Mouse (Mus musculus) limb, embryonic 13.5 days (tissue): ENCODE data around the gene Drc7. TPM values are rescaled to one million over a fixed set of nuclear protein-coding genes. Genes with fewer than 3 reads are reported as not detected.
"Not testable (repeated sequence)": the region's sequence is repeated elsewhere in the genome, so short reads cannot be mapped to it uniquely, and the experiment has no call there.

Experiments used
- ATAC-seq: fragments of 200-750 bp; cut with Nextera tagmentation; 2 replicates; pipeline ENCODE4 v1.8.0; 2017; ENCODE audit warnings: low read depth, moderate number of reproducible peaks, moderate TSS enrichment; ENCODE audit not compliant: low FRiP score
- H3K27ac ChIP-seq: fragments of 300-500 bp; sonication (generic); 2 replicates; pipeline ENCODE4 v1.5.1; 2015; ENCODE audit warnings: inconsistent platforms, mild to moderate bottlenecking, moderate library complexity
- H3K27me3 ChIP-seq: fragments of 300-500 bp; sonication (generic); 2 replicates; pipeline ENCODE4 v1.6.1; 2015; ENCODE audit warnings: mild to moderate bottlenecking, inconsistent platforms
- H3K36me3 ChIP-seq: fragments of 300-500 bp; sonication (generic); 2 replicates; pipeline ENCODE4 v1.6.1; 2015; ENCODE audit warnings: inconsistent platforms, mild to moderate bottlenecking, moderate library complexity
- H3K4me1 ChIP-seq: fragments of 300-500 bp; sonication (generic); 2 replicates; pipeline ENCODE4 v1.6.1; 2015; ENCODE audit warnings: inconsistent platforms
- H3K4me2 ChIP-seq: fragments of 300-500 bp; sonication (generic); replicated peaks from 2 replicates; pipeline ENCODE4 v1.6.1; 2015; ENCODE audit warnings: inconsistent platforms, mild to moderate bottlenecking, moderate library complexity
- H3K4me3 ChIP-seq: fragments of 300-500 bp; sonication (generic); 2 replicates; pipeline ENCODE4 v1.5.1; 2015; ENCODE audit warnings: moderate library complexity, mild to moderate bottlenecking, inconsistent platforms
- H3K9ac ChIP-seq: fragments of 300-500 bp; sonication (generic); 2 replicates; pipeline ENCODE4 v1.6.1; 2015; ENCODE audit warnings: mild to moderate bottlenecking, inconsistent platforms
- H3K9me3 ChIP-seq: fragments of 300-500 bp; sonication (generic); 2 replicates; pipeline ENCODE4 v1.6.1; 2016; ENCODE audit warnings: inconsistent platforms
- WGBS: fragments of 180-500 bp; shearing (Covaris S2); methylation state at CpG from one replicate; pipeline ENCODE4 v1.1.7; 2015; 5-methylcytosine and 5-hydroxymethylcytosine counted together
- polyA plus RNA-seq: library from polyadenylated mRNA; unstranded; fragments of >200 nt; fragmentation: Nextera tagmentation; extraction: Ambion mirVana; gene quantifications from 2 replicates; pipeline ENCODE4 v1.2.1, GENCODE M21; 2015

Drc7 gene
- polyA plus RNA-seq = not detected in 2 replicates

DNA sequence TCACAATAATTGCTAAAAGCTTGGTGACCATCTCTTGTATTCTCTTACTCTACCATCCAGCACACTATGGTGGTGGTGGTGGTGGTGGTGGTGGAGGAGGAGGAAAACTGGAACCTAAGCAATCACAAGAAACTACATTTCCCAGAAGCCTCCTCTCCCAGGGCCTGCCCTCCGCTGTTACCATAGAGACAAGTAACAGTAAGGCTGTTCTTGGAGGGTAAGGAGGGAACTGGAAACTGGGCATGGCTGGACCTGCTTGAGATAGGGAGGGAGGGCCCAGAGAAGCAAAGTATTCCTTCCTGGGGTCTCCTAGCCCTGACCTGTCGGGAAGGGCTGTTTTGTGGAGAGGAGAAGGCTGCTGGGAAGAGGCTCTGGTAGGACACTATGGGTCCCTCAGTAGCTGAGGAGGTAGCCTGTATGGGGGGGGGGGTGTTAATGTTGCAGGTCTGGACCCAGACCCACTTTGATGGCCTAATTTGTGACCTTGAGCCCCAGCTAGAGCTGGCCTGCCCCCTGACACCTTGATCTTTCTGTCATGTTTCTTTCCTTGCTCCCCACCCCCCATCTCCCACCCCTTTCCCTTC lies at the start of gene Drc7:
Gene Drc7, plus strand, starts transcription at position 177 of the 584 bp plus-strand sequence.
- H3K27ac ChIP-seq = no peak within 1 kb of the TSS
- H3K4me2 ChIP-seq = no peak within 1 kb of the TSS
- no peaks in the 10 kb centered on the region for H3K4me1 ChIP-seq
- no peaks in the 10 kb centered on the region for H3K36me3 ChIP-seq
- no peak within 1 kb of the TSS for H3K9ac ChIP-seq
- WGBS = 17% methylated on average over 2 of the region's 2 CpGs
- ATAC-seq = peak; percentile 84
- H3K4me3 ChIP-seq = no peak within 1 kb of the TSS
- H3K27me3 ChIP-seq = no peaks in the 10 kb centered on the region
- H3K9me3 ChIP-seq = no peaks in the 10 kb centered on the region

DNA sequence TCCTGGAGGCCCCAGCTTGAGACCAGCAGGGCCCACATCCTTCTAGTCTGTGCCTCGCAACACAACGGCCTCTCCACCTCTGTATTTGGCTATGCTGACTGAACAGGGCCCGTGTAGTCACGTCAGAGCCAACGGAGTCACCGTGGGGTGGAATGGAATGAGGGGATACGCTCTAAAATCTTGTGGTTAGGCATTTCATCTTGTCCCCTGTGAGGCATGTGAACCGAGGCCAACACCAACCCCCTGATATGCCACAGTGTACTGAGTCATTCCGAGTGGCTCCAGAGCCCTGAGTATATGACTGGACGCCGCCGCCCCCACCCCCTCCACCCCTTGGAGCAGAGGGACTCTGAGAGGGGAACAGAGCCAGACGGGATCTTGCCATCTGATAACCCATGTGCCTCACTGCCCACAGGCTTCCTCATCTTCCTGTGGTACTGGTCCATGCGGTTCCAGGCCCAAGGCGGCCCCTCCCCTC lies 42.4 kb upstream of the Drc7 start:
- Histone ChIP-seq H3K4me2 (no peak overlapping the region), H3K36me3 (no peaks in the 10 kb centered on the region), H3K4me3 (no peak overlapping the region), H3K27ac (no peak overlapping the region), H3K4me1 (no peaks in the 10 kb centered on the region), H3K9me3 (no peaks in the 10 kb centered on the region), H3K9ac (no peak overlapping the region), H3K27me3 (no peaks in the 10 kb centered on the region)
- 82% methylated on average over 15 of the region's 15 CpGs for WGBS
- no peak for ATAC-seq

DNA sequence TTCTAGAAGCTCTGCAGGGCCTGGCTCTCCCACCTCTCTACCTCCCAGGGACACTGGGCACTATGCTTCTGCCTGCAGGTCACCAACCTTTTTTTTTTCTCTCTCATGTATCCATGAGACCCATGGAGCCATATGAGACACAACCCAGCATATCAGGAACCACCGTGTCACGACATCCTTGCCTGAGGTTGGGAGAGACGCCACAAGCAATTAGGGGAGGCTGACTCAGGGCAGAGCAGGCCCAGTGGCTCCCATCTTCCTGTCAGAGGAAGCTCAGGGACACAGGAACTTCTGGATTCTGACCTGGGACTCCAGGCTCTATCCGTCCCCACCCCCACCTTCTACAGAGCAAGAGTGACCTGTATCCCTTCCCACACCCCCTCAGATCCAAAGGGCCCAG lies 39.0 kb upstream of the Drc7 start:
- 78% methylated on average over 4 of the region's 4 CpGs for WGBS
- no peaks in the 10 kb centered on the region for H3K36me3 ChIP-seq
- H3K4me3 ChIP-seq = no peak overlapping the region
- H3K27me3 ChIP-seq = no peaks in the 10 kb centered on the region
- H3K27ac ChIP-seq = no peak overlapping the region
- no peaks in the 10 kb centered on the region for H3K4me1 ChIP-seq
- no peak overlapping the region for H3K4me2 ChIP-seq
- H3K9me3 ChIP-seq = no peaks in the 10 kb centered on the region
- H3K9ac ChIP-seq = no peak overlapping the region
- ATAC-seq = no peak

DNA sequence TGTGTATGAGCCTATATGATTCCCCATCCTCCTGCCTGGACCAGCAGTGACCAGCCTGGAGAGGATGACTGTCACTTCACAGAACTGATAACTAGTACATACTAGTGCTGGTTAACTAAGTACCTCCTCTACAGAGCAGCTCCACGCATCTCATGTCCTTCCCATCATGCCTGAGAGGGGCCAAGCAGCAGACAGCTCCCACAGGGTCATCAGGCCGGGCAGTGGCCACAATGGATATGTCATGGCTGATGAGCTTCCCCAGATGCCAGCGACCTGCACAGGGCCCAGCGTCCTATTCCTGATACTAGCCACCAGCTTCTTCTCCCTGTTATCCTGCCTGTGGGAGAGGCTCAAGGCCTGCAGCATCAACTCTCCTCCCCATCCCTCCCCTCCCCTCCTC lies 38.2 kb upstream of the Drc7 start:
- Histone ChIP-seq H3K4me1 (no peaks in the 10 kb centered on the region), H3K27ac (no peak overlapping the region), H3K4me3 (no peak overlapping the region), H3K9ac (no peak overlapping the region), H3K27me3 (no peaks in the 10 kb centered on the region), H3K4me2 (no peak overlapping the region), H3K36me3 (no peaks in the 10 kb centered on the region), H3K9me3 (no peaks in the 10 kb centered on the region)
- no peak for ATAC-seq
- 63% methylated on average over 4 of the region's 4 CpGs for WGBS

DNA sequence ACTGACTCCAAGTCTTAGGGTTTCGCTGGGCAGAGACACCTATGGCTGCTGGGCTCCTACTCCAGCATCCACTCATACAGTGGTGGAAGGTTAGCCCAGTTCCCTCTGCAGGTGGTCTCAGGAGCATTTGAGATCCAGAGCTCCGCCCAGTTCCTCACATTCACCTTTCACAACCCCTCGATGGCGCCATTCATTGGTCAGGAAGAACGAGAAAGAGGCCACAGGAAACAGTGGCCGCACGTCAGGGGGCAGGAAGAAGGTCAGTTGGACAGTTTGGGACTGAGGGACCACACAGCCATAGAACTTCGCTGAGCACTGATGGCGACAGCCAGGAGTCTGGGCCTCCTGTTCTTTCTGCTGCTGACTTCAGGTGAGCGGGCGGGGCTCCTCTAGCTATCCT lies 37.5 kb upstream of the Drc7 start, which contains the start of gene Adgrg3:
Gene Adgrg3, plus strand, starts transcription at position 242 of the 400 bp plus-strand sequence.
- H3K4me3 ChIP-seq = no peak within 1 kb of the TSS
- no peak for ATAC-seq
- H3K4me1 ChIP-seq = no peaks in the 10 kb centered on the region
- H3K27ac ChIP-seq = no peak within 1 kb of the TSS
- no peak within 1 kb of the TSS for H3K9ac ChIP-seq
- no peaks in the 10 kb centered on the region for H3K36me3 ChIP-seq
- no peaks in the 10 kb centered on the region for H3K9me3 ChIP-seq
- 74% methylated on average over 11 of the region's 11 CpGs for WGBS
- H3K27me3 ChIP-seq = no peaks in the 10 kb centered on the region
- H3K4me2 ChIP-seq = no peak within 1 kb of the TSS

DNA sequence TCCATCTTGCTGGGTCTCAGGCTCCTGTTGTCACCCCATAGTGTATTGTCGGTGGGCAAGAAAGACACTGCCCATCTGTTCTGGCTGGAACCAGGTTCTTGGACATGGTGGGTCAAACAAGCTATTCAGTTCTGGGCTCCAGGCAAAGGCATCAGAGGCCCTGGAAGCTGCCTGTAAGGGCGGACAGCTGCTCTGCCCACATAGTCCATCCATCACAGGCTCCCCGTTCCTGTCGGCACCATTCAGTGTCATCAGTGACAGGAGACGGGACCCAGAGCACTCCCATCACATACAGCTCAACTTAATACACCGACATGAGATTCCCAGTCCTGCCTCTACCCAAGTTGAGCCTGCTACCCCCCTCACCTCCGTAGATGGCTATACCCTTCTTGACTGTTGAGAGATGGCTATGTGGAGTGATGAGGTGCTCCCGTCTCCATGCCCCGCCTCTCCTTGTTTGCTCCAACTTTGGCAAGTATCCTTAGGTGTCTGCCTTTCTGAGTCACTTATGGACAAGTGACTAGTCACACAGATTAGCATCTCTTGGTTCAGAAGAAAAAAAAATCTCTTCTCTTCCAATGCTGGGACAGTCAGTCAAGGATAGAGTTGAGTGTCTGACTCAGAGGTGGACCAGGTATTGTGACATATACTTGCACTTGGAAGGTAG lies 36.8 kb upstream of the Drc7 start:
- Histone ChIP-seq H3K9ac (no peak overlapping the region), H3K36me3 (no peaks in the 10 kb centered on the region), H3K9me3 (no peaks in the 10 kb centered on the region), H3K4me1 (no peaks in the 10 kb centered on the region), H3K4me2 (no peak overlapping the region), H3K27me3 (no peaks in the 10 kb centered on the region), H3K27ac (no peak overlapping the region), H3K4me3 (no peak overlapping the region)
- no peak for ATAC-seq
- WGBS = 64% methylated on average over 9 of the region's 9 CpGs

DNA sequence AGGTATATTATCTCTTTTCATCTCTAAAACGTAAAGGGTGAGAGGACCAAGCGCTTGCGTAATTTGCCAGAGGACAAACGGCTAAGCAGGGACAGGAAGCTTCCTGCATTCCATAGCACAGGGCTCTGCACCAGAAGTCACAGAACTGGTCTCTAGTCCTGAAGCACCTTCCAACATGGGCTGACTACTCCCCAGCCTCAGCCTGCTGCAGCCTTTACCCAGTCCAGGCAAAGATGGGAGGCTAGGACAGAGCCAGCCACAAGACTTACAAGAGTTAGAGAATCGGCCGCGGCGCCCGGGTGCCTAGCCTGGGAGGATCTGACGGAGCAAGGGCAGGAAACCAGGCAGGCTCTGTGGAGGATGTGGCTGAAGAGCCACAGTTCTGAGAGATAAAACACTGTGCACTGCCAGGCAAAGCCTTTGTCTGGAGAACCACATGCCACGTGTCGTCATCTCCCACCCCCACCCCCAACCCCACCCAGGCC lies 34.6 kb upstream of the Drc7 start:
- Histone ChIP-seq H3K36me3 (no peaks in the 10 kb centered on the region), H3K27ac (no peak overlapping the region), H3K9me3 (no peaks in the 10 kb centered on the region), H3K4me3 (no peak overlapping the region), H3K4me2 (no peak overlapping the region), H3K4me1 (no peaks in the 10 kb centered on the region), H3K27me3 (no peaks in the 10 kb centered on the region), H3K9ac (no peak overlapping the region)
- 69% methylated on average over 12 of the region's 12 CpGs for WGBS
- ATAC-seq = no peak

DNA sequence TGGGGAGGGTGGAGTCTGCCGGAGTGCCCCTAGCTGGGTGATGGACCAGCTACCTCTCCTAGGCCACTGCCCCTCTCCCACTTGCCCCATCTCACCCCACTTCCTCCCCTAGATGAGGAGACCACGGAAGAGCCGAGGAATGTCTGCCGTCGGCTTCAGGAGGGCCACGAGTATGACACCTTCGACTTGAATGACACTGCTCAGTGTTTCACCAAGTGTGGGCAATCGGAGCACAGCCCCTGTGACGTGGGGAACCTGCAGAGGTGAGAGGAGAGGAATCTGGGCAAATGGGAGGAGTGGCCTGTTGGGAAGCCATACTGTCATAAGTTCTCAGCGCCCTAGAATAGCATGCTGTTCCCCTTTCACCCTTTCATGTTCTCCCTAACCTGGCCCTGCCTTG lies 34.1 kb upstream of the Drc7 start:
- no peak overlapping the region for H3K27ac ChIP-seq
- H3K4me1 ChIP-seq = no peaks in the 10 kb centered on the region
- 84% methylated on average over 10 of the region's 10 CpGs for WGBS
- H3K9ac ChIP-seq = no peak overlapping the region
- no peaks in the 10 kb centered on the region for H3K36me3 ChIP-seq
- H3K9me3 ChIP-seq = no peaks in the 10 kb centered on the region
- no peak for ATAC-seq
- H3K4me3 ChIP-seq = no peak overlapping the region
- H3K27me3 ChIP-seq = no peaks in the 10 kb centered on the region
- no peak overlapping the region for H3K4me2 ChIP-seq

DNA sequence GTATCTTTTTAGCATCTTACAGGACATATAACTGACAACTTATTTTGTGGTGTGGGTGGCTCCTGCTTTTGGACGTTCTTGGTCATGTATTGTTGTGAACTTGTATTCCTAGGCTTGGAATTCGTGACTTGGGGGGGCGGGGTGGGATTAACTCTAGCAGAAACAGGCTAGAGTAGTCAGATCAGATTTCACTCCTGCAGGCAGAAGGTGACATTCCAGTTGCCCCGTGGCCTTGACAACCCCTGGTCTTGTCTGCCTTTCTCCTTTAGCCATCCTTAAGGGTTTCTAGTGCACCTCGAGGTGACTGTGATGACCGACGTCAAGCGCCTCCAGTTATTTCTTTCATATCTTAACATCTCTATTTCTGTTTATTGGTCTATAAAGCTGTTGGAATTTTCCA lies 31.7 kb upstream of the Drc7 start:
- no peaks in the 10 kb centered on the region for H3K27me3 ChIP-seq
- no peaks in the 10 kb centered on the region for H3K9me3 ChIP-seq
- no peak overlapping the region for H3K27ac ChIP-seq
- 24% methylated on average over 8 of the region's 8 CpGs for WGBS
- H3K36me3 ChIP-seq = no peaks in the 10 kb centered on the region
- H3K4me1 ChIP-seq = no peaks in the 10 kb centered on the region
- no peak overlapping the region for H3K9ac ChIP-seq
- no peak for ATAC-seq
- H3K4me2 ChIP-seq = no peak overlapping the region
- no peak overlapping the region for H3K4me3 ChIP-seq

DNA sequence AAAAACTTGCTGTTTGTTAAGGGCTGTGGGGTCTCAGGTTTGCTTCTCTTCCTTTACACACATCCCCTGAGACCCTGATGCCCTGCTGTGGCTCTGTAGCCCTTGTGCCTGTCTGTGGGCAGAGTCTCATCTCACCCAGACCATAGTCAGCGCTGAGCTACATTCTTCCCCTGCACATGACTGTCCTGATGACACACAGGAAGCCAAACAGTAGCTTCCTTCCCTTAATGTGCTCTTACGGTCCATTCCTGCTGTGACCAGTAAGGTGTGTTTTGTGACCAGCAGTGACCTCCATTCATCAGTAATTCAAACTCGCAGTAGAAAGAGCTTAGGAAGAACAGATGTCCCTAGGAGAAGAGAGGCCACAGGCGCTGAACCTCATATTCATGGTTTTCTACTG lies 30.5 kb upstream of the Drc7 start:
- no peak overlapping the region for H3K27ac ChIP-seq
- H3K4me1 ChIP-seq = no peaks in the 10 kb centered on the region
- no peak overlapping the region for H3K4me2 ChIP-seq
- H3K36me3 ChIP-seq = no peaks in the 10 kb centered on the region
- H3K4me3 ChIP-seq = no peak overlapping the region
- 80% methylated on average over 4 of the region's 4 CpGs for WGBS
- H3K9ac ChIP-seq = no peak overlapping the region
- no peak for ATAC-seq
- no peaks in the 10 kb centered on the region for H3K9me3 ChIP-seq
- H3K27me3 ChIP-seq = no peaks in the 10 kb centered on the region

DNA sequence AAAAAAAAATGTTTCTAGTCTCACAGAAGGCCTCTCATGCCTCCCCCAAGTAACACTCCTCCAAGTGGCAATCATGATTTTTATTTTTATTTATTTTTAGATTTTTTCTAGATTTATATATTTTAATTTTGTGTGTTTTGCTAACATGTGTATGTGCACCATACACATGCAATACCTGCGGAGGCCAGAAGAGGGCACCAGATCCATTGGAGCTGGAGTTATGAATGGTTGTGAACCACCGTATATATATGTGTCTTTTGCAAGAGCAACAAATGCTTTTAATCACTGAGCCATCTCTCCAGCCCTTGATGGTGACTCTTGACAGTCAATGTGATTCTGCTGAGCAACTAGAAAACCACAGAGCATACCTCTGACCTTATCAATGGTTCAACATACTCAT lies 29.5 kb upstream of the Drc7 start:
- Histone ChIP-seq H3K9me3 (no peaks in the 10 kb centered on the region), H3K4me2 (no peak overlapping the region), H3K27me3 (no peaks in the 10 kb centered on the region), H3K36me3 (no peaks in the 10 kb centered on the region), H3K4me1 (no peaks in the 10 kb centered on the region), H3K4me3 (no peak overlapping the region), H3K27ac (no peak overlapping the region), H3K9ac (no peak overlapping the region)
- 75% methylated on average over 2 of the region's 2 CpGs for WGBS
- ATAC-seq = no peak

DNA sequence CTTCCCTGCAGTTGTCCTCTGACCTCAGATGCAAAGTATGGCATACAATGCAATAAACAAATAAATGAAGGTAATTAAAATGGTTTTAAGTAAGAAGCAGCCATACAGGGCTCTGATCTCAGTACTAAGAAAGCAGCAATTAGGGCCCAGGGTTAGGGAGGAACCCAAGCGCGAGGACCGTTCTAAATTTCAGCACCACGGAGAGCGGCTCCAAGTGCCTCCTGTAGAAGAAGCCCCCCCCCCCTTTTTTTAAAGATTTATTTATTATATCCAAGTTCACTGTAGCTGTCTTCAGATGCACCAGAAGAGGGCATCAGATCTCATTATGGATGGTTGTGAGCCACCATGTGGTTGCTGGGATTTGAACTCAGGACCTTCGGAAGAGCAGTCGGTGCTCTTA lies 26.5 kb upstream of the Drc7 start:
- ATAC-seq, H3K9me3 ChIP-seq, H3K4me1 ChIP-seq, H3K27ac ChIP-seq, H3K4me2 ChIP-seq, H3K9ac ChIP-seq, H3K36me3 ChIP-seq, H3K4me3 ChIP-seq, H3K27me3 ChIP-seq: not testable (repeated sequence)
- 48% methylated on average over 7 of the region's 7 CpGs for WGBS
